ENCODE assay signal across 8 mouse cellular contexts in genomic region chr2:118203739-118204461, GRCm38 (mm10). TPM values are rescaled to one million over a fixed set of nuclear protein-coding genes. Genes with fewer than 3 reads are reported as not detected.
DNase-seq lines count a peak whose midpoint lies in the region; ATAC-seq and TF ChIP-seq lines count a peak whose summit lies in the region.

No protein-coding gene starts in this region.

- no peak for TF ChIP-seq CTCF in midbrain, postnatal 0 days (IDR thresholded peaks at IDR 0.05)

- H3K4me3 ChIP-seq in embryonic facial prominence, embryonic 11.5 days (ENCODE audit: low read depth, low read length): no peak overlapping the region
- H3K4me3 ChIP-seq in hindbrain, embryonic 13.5 days: 0 out of 2 replicates have a peak overlapping the region, but pooled peaks have one; percentile 5
- no peak overlapping the region for H3K4me3 ChIP-seq in midbrain, postnatal 0 days (ENCODE audit: low read depth, low read length)
- H3K4me3 ChIP-seq in liver, embryonic 12.5 days: no peak overlapping the region

- peak; percentile 56; the same call in 1 of the 2 replicates for ATAC-seq in embryonic facial prominence, embryonic 11.5 days (replicated peaks; ENCODE audit: insufficient number of reproducible peaks, low FRiP score, low TSS enrichment, low read depth)
- peak; percentile 88 for ATAC-seq in hindbrain, embryonic 13.5 days (ENCODE audit: low FRiP score)
- peak; percentile 82 for ATAC-seq in midbrain, postnatal 0 days (ENCODE audit: low FRiP score)
- ATAC-seq in megakaryocyte progenitor cell, adult 5-6 weeks (replicated peaks; ENCODE audit: poor library complexity): no peak
- ATAC-seq in liver, embryonic 12.5 days: no peak

- WGBS in embryonic facial prominence, embryonic 11.5 days: 21% methylated on average over 16 of the region's 16 CpGs
- WGBS in hindbrain, embryonic 13.5 days: 11% methylated on average over 16 of the region's 16 CpGs
- WGBS in midbrain, postnatal 0 days: 6% methylated on average over 16 of the region's 16 CpGs
- 44% methylated on average over 16 of the region's 16 CpGs for WGBS in liver, embryonic 12.5 days (ENCODE audit: insufficient replicate concordance)

- H3K4me1 ChIP-seq in embryonic facial prominence, embryonic 11.5 days (ENCODE audit: control insufficient read depth, insufficient read depth, low read length): no peaks in the 10 kb centered on the region; the same call in 1 of the 2 replicates
- H3K4me1 ChIP-seq in hindbrain, embryonic 13.5 days (replicated peaks): peaks cover 48% of the 10 kb centered on the region
- peaks cover 10% of the 10 kb centered on the region; the same call in 1 of the 2 replicates for H3K4me1 ChIP-seq in midbrain, postnatal 0 days (ENCODE audit: insufficient read depth, low read length)
- H3K4me1 ChIP-seq in liver, embryonic 12.5 days: no peaks in the 10 kb centered on the region

- no peaks in the 10 kb centered on the region for H3K36me3 ChIP-seq in embryonic facial prominence, embryonic 11.5 days (replicated peaks; ENCODE audit: control insufficient read depth, insufficient read depth, low read depth, low read length)
- no peaks in the 10 kb centered on the region for H3K36me3 ChIP-seq in hindbrain, embryonic 13.5 days
- no peaks in the 10 kb centered on the region for H3K36me3 ChIP-seq in midbrain, postnatal 0 days (ENCODE audit: insufficient read depth, low read length)
- no peaks in the 10 kb centered on the region for H3K36me3 ChIP-seq in liver, embryonic 12.5 days

- H3K27me3 ChIP-seq in embryonic facial prominence, embryonic 11.5 days (ENCODE audit: control insufficient read depth, insufficient read depth, low read length): no peaks in the 10 kb centered on the region
- H3K27me3 ChIP-seq in hindbrain, embryonic 13.5 days: 0 out of 2 replicates have a peak, but pooled peaks cover 7% of the 10 kb centered on the region
- H3K27me3 ChIP-seq in midbrain, postnatal 0 days (ENCODE audit: insufficient read depth, low read length): no peaks in the 10 kb centered on the region
- H3K27me3 ChIP-seq in liver, embryonic 12.5 days (replicated peaks): no peaks in the 10 kb centered on the region

- peak; percentile 25 for DNase-seq in cerebellum, adult 11-12 months
- DNase-seq in embryonic facial prominence, embryonic 11.5 days (ENCODE audit: low spot score): peak; percentile 8
- DNase-seq in layer of hippocampus, postnatal 14 days (ENCODE audit: low spot score in 2 of 2): peak; percentile 56 to 84
- DNase-seq in midbrain, postnatal 0 days (ENCODE audit: low spot score): peak; percentile 94
- no peak for DNase-seq in gastrocnemius, postnatal 14 days

- H3K9ac ChIP-seq in embryonic facial prominence, embryonic 11.5 days (replicated peaks; ENCODE audit: low read length): no peak overlapping the region
- H3K9ac ChIP-seq in hindbrain, embryonic 13.5 days: peak overlapping the region; percentile 53; the same call in 1 of the 2 replicates
- 0 out of 2 replicates have a peak overlapping the region, but pooled peaks have one; percentile 29 for H3K9ac ChIP-seq in midbrain, postnatal 0 days (replicated peaks; ENCODE audit: low read length, poor library complexity, severe bottlenecking)
- H3K9ac ChIP-seq in liver, embryonic 12.5 days: no peak overlapping the region

- H3K9me3 ChIP-seq in embryonic facial prominence, embryonic 11.5 days (replicated peaks; ENCODE audit: control insufficient read depth, low read length): no peaks in the 10 kb centered on the region
- H3K9me3 ChIP-seq in hindbrain, embryonic 13.5 days: no peaks in the 10 kb centered on the region
- no peaks in the 10 kb centered on the region for H3K9me3 ChIP-seq in midbrain, postnatal 0 days (ENCODE audit: low read length)
- 0 out of 2 replicates have a peak, but pooled peaks cover 3% of the 10 kb centered on the region for H3K9me3 ChIP-seq in liver, embryonic 12.5 days (replicated peaks)

- intact Hi-C loops in gastrocnemius, postnatal 14 days (cut with DNase I; ENCODE audit: low total_unique reads): loop anchor here (2.0 kb wide), 1 partner anchor 43 kb away; no protein-coding TSS in a partner anchor

- H3K27ac ChIP-seq in embryonic facial prominence, embryonic 11.5 days (replicated peaks; ENCODE audit: low read depth, low read length): no peak overlapping the region
- H3K27ac ChIP-seq in hindbrain, embryonic 13.5 days: peak overlapping the region; percentile 90
- peak overlapping the region; percentile 43; the same call in 1 of the 2 replicates for H3K27ac ChIP-seq in midbrain, postnatal 0 days (ENCODE audit: low read depth, low read length)
- no peak overlapping the region for H3K27ac ChIP-seq in liver, embryonic 12.5 days

- H3K4me2 ChIP-seq in embryonic facial prominence, embryonic 11.5 days (ENCODE audit: low read depth, low read length): no peak overlapping the region
- H3K4me2 ChIP-seq in hindbrain, embryonic 13.5 days: peak overlapping the region; percentile 43
- peak overlapping the region; percentile 28 for H3K4me2 ChIP-seq in midbrain, postnatal 0 days (ENCODE audit: low read depth, low read length, poor library complexity, severe bottlenecking)
- no peak overlapping the region for H3K4me2 ChIP-seq in liver, embryonic 12.5 days

RNA-seq across cellular contexts. Expression of gene Fsip1, which starts 52.9 kb away (rescaled TPM):
- polyA plus RNA-seq in embryonic facial prominence, embryonic 11.5 days (2014; fragmentation: Nextera tagmentation; extraction: Ambion mirVana): 2.3 and 2.6 TPM in 2 replicates
- 2.5 and 3.2 TPM in 2 replicates for polyA plus RNA-seq in hindbrain, embryonic 13.5 days (2015; fragmentation: Nextera tagmentation; extraction: Ambion mirVana)
- total RNA-seq in layer of hippocampus, postnatal 14 days (2021): 1 to 10 TPM in 1 of 2 experiments, under 1 TPM in 1; 0.81 to 1.3 TPM
- 1.2 and 1.3 TPM in 2 replicates for total RNA-seq in midbrain, postnatal 0 days (2014; rRNA removed)
- 5.7 and 6.1 TPM in 2 replicates for polyA plus RNA-seq in midbrain, postnatal 0 days (2015; fragmentation: Nextera tagmentation; extraction: Ambion mirVana)
- total RNA-seq in gastrocnemius, postnatal 14 days (2021): not detected
- not detected in 2 replicates for total RNA-seq in megakaryocyte progenitor cell, adult 5-6 weeks (2015)
- 0.88 and 1.2 TPM in 2 replicates for total RNA-seq in megakaryocyte progenitor cell, adult 5-6 weeks (2017)
- polyA plus RNA-seq in liver, embryonic 12.5 days (2016; fragmentation: Nextera tagmentation; extraction: Ambion mirVana): 0.23 and 0.35 TPM in 2 replicates

Comparison
In these comparisons a context has a peak if more than half of its experiments do, and no peak if none do; other contexts are left out.
1. ATAC-seq: peak in embryonic facial prominence, embryonic 11.5 days (single experiment), hindbrain, embryonic 13.5 days (single experiment) and midbrain, postnatal 0 days (single experiment); none in megakaryocyte progenitor cell, adult 5-6 weeks (single experiment) and liver, embryonic 12.5 days (single experiment).
2. H3K27ac ChIP-seq: peak in hindbrain, embryonic 13.5 days (single experiment) and midbrain, postnatal 0 days (single experiment); none in embryonic facial prominence, embryonic 11.5 days (single experiment) and liver, embryonic 12.5 days (single experiment).
3. H3K4me2 ChIP-seq: peak in hindbrain, embryonic 13.5 days (single experiment) and midbrain, postnatal 0 days (single experiment); none in embryonic facial prominence, embryonic 11.5 days (single experiment) and liver, embryonic 12.5 days (single experiment).
4. H3K9ac ChIP-seq: peak in hindbrain, embryonic 13.5 days (single experiment) and midbrain, postnatal 0 days (single experiment); none in embryonic facial prominence, embryonic 11.5 days (single experiment) and liver, embryonic 12.5 days (single experiment).